Mouse (Mus musculus) ZHBTc4 (cell line): ENCODE data around the gene Pdx1.

Source experiments
- DNase-seq: peaks from one replicate; pipeline ENCODE4 v3.0.0-alpha.2; 2011; ENCODE audit warnings: low read depth, low spot score

The Pdx1 gene

DNA sequence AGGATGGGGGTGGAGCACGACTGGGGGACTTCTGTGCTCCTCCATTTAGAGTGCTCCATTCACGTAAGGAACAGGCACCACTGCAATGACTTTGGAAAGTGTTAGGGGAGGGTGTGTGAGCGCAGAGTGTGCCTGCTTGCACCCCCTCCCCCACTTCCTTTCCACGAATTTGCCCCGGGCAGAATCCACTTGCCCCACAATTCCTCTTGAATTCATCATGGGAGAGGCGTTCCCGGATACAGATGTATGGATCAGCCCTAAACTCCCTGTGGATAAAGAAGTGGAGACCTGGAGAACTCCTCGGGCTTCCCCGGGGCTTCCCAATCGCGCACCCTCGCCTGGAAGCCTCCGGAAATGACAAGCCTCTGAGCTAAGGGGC lies 7.8 kb downstream of the Pdx1 start:
- peak; percentile 61 for DNase-seq

GRCm38 (mm10) chr5:147284365-147284764 lies 14.6 kb downstream of the Pdx1 start:
- peak; percentile 62 for DNase-seq

GRCm38 (mm10) chr5:147291764-147292505 lies 22.2 kb downstream of the Pdx1 start:
- no peak for DNase-seq

DNA sequence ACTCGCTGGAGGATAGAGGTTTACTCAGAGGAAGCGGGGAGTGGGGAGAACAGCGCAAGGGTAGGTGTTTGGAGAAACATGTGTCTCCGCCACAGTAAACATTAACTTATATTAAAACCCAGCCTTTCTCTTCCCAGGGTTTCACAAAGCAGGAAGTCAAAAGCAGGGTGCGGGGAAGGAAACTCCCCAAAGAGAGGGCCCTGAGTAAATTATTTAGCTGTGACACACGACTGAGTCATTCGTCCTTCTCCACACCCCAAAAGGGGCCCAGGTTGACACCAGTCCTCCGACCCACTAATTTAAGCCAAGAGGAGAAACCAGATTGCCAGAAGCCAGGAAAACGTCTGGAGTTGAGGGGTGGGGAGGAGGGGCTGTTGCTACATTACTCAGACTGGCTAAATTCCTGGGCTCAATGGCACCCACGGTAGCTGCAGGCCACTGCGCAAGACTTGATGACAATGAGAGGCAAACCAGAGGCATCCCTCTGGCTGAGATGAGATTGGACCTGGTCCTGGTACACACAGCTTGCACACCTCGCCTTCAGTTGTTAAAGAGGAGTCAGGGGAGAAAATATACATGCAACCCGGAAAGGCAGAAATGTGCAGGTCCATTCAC lies 22.9 kb downstream of the Pdx1 start:
- no peak for DNase-seq

GRCm38 (mm10) chr5:147293127-147293910 lies 23.6 kb downstream of the Pdx1 start:
- peak; percentile 95 for DNase-seq

DNA sequence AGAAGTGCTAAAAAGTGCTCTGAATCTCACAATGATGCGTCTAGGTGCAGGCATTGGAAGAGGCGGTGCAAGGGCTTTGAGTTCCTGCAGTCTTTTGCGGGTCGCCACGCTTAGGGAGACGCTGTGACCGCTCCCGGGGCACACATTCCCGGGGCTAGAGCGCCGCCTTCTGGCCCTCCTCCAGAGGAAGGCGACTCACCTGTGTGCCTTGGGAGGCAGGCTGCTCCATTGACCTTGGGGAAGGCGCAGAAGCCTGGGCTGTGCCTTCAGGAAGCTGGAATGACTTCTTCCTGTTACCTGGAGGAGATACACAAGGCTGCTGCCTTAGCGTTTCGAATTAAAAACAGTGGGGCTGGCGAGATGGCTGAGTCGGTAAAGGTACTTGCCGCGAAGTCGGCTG lies 24.4 kb downstream of the Pdx1 start:
- peak; percentile 90 for DNase-seq

GRCm38 (mm10) chr5:147297249-147297648 lies 27.5 kb downstream of the Pdx1 start:
- no peak for DNase-seq

GRCm38 (mm10) chr5:147299255-147300000 lies 29.7 kb downstream of the Pdx1 start:
- DNase-seq = peak; percentile 93

DNA sequence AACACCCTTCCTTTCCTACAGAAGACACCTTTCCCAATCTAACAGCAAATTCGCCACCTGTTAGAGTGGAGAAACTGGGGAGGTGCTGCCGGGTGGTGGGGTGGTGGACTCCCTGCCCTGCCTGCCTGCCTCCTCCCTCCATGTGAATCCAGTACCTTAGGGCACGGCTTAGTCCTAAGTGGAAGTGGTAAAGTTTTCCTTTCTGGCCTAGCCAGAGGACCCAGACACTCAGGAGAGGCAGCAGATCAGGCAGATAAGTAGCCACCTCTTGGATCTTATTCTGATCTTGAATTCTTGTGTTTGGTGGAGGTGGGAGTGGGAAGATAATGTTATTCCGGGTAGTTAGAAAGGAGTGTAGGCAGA lies 30.2 kb downstream of the Pdx1 start:
- no peak for DNase-seq

GRCm38 (mm10) chr5:147300917-147301780 lies 31.4 kb downstream of the Pdx1 start:
- DNase-seq = no peak

DNA sequence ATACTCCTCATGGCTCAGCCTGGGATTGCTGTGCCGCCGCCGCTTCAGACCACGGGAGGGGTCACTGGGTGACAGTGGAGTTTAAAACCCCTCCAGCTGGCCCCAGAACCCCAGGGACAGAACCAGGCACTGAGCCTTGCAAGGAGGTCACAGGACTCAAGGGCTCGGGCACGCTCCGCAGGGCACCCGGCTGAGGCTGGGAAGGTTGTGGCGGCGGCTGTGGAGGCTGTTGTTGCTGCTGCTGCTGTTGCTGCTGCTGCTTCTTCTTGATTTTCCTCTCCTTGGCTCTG lies 32.0 kb downstream of the Pdx1 start:
- peak; percentile 41 for DNase-seq

- DNase-seq = no peak
These were observed 32.4 kb downstream of the Pdx1 start for GRCm38 (mm10) chr5:147302141-147302540.

- DNase-seq = peak; percentile 40
These were observed 33.1 kb downstream of the Pdx1 start for GRCm38 (mm10) chr5:147302746-147303400.

GRCm38 (mm10) chr5:147304276-147305155 lies 34.8 kb downstream of the Pdx1 start:
- DNase-seq = peak; percentile 93

DNA sequence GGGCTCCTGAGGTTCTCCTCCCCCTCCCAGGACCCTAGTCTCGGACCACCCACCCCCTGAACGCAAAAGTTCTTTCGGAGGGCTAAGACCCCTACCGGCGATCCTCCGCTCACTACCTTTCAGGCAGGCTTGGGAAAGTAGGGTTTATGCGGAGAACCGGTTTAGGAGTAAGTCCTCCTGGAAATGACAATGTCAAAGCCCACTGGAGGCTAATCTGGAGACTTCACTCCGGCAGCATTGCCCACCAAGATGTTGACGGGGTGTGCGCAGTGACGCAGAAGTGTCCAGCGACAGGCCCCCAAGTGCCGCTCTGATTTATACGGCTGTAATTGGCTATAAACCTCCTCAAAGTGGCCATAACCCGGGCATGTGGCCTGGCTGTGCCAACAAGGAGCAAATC lies 35.4 kb downstream of the Pdx1 start:
- no peak for DNase-seq

GRCm38 (mm10) chr5:147305856-147306637 lies 36.3 kb downstream of the Pdx1 start:
- DNase-seq = peak; percentile 61

DNA sequence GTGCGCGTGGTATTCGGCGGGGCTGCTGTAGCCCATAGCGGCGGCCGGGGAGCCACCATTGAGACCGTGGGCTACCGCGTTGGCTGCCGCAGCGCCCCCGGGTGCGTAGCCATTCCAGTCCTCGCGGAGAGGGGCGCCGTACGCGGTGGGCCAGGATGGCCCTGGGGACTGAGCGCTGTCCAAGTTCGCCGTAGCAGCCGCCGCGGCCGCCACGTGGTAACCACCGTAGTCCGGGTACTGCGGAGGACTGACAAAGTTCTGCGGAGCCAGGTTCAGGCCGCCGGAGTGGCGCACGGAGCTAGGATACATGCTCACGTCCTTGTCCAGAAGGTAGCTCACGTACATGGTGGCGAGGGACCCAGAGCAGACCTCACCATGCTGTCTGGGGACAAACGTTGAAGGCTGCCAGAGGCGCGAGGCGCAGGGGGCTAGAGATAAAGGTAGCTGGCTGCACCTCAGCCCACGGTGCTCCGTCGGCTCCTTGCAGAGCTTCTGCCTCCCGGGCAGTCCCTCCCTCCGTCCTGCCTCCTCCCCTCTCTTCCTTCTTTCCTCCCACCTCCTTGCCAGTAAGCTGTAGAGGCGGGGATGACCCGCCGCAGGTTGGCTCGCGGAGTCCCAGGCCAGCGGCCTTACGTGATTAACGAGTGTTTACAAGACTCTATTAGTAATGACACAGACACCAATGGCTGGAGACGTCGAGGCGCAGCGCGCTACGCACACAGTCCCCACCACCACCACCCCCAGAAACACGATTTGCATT lies 37.1 kb downstream of the Pdx1 start, which contains the start of gene Cdx2:
Gene Cdx2, minus strand, starts transcription at position 633 of the 760 bp plus-strand sequence.
- peak; percentile 75 for DNase-seq

- DNase-seq = peak; percentile 62
These were observed 37.6 kb downstream of the Pdx1 start for GRCm38 (mm10) chr5:147307398-147307785.
